Mouse (Mus musculus): ENCODE measurements at regions not wholly inside any gene's neighbourhood (a gene's known extent, or its start where the extent isn't known, plus 50 kb on each side); places are given as distances from the start of the nearest gene placed in this dataset.

- no peak for DNase-seq (ENCODE audit: low spot score in 2 of 2)
Observed at GRCm38 (mm10) chr3:155246628-155247027, 153.4 kb downstream of the Lrriq3 start.

- no peak for DNase-seq (ENCODE audit: low spot score in 2 of 2)
Observed at GRCm38 (mm10) chr3:155247124-155247523, 153.9 kb downstream of the Lrriq3 start.

GRCm38 (mm10) chr3:155247929-155248328, 154.7 kb downstream of the Lrriq3 start:
- DNase-seq (ENCODE audit: low spot score in 2 of 2): no peak

GRCm38 (mm10) chr3:155250904-155251303, 157.7 kb downstream of the Lrriq3 start:
- no peak for DNase-seq (ENCODE audit: low spot score in 2 of 2)

GRCm38 (mm10) chr3:155298206-155298605, 205.0 kb downstream of the Lrriq3 start:
- no peak for DNase-seq (ENCODE audit: low spot score in 2 of 2)

- DNase-seq (ENCODE audit: low spot score in 2 of 2): no peak
Observed at GRCm38 (mm10) chr3:155298724-155299123, 205.5 kb downstream of the Lrriq3 start.

GRCm38 (mm10) chr3:155322322-155322721, 229.1 kb downstream of the Lrriq3 start:
- DNase-seq (ENCODE audit: low spot score in 2 of 2): no peak

- no peak for DNase-seq (ENCODE audit: low spot score in 2 of 2)
Observed at GRCm38 (mm10) chr3:155329701-155330100, 236.5 kb downstream of the Lrriq3 start.

GRCm38 (mm10) chr3:155349185-155349584, 256.0 kb downstream of the Lrriq3 start:
- DNase-seq (ENCODE audit: low spot score in 2 of 2): no peak

- no peak for DNase-seq (ENCODE audit: low spot score in 2 of 2)
Observed at GRCm38 (mm10) chr3:155351636-155352035, 258.4 kb downstream of the Lrriq3 start.

GRCm38 (mm10) chr3:155352277-155352802, 259.1 kb downstream of the Lrriq3 start:
- DNase-seq (ENCODE audit: low spot score in 2 of 2): peak; percentile 6 to 26

- peak; percentile 12 to 13 for DNase-seq (ENCODE audit: low spot score in 2 of 2)
Observed at GRCm38 (mm10) chr3:155360399-155360798, 267.2 kb downstream of the Lrriq3 start.

GRCm38 (mm10) chr3:155370716-155371115, 277.5 kb downstream of the Lrriq3 start:
- DNase-seq (ENCODE audit: low spot score in 2 of 2): no peak

GRCm38 (mm10) chr3:155373591-155373990, 280.4 kb downstream of the Lrriq3 start:
- DNase-seq (ENCODE audit: low spot score in 2 of 2): no peak

GRCm38 (mm10) chr3:155381910-155382309, 288.7 kb downstream of the Lrriq3 start:
- DNase-seq (ENCODE audit: low spot score in 2 of 2): peak; percentile 14 to 47

- no peak for DNase-seq (ENCODE audit: low spot score in 2 of 2)
Observed at GRCm38 (mm10) chr3:155382817-155383216, 289.6 kb downstream of the Lrriq3 start.

- DNase-seq (ENCODE audit: low spot score in 2 of 2): no peak
Observed at GRCm38 (mm10) chr3:155390666-155391065, 297.4 kb downstream of the Lrriq3 start.

GRCm38 (mm10) chr3:155396134-155396533, 302.9 kb downstream of the Lrriq3 start:
- no peak for DNase-seq (ENCODE audit: low spot score in 2 of 2)

- no peak for DNase-seq (ENCODE audit: low spot score in 2 of 2)
Observed at GRCm38 (mm10) chr3:155401763-155402162, 308.5 kb downstream of the Lrriq3 start.

GRCm38 (mm10) chr3:155408907-155409306, 315.7 kb downstream of the Lrriq3 start:
- no peak for DNase-seq (ENCODE audit: low spot score in 2 of 2)

- DNase-seq (ENCODE audit: low spot score in 2 of 2): no peak
Observed at GRCm38 (mm10) chr3:155409371-155409770, 316.1 kb downstream of the Lrriq3 start.

GRCm38 (mm10) chr3:155409867-155410266, 316.6 kb downstream of the Lrriq3 start:
- no peak for DNase-seq (ENCODE audit: low spot score in 2 of 2)

- DNase-seq (ENCODE audit: low spot score in 2 of 2): no peak
Observed at GRCm38 (mm10) chr3:155459701-155460481, 366.7 kb downstream of the Lrriq3 start.

All from layer of hippocampus, postnatal 14 days (tissue).